Mouse (Mus musculus) Patski (cell line): Measurements from ENCODE around the gene Fbxo17. TPM values are rescaled to one million over a fixed set of nuclear protein-coding genes. Genes with fewer than 3 reads are reported as not detected.

Source experiments
- ATAC-seq: fragments of 100-300 bp; one replicate; pipeline ENCODE4 v1.8.0; 2021
- CTCF ChIA-PET: fragments of 350-600 bp; sonication (Branson Sonifier 250); formaldehyde crosslinking; loops from one replicate; lab custom pipeline; 2022; ENCODE audit warnings: inconsistent platforms; lab: Charles Lee
- POLR2A ChIA-PET: fragments of 350-600 bp; sonication (Branson Sonifier 250); formaldehyde crosslinking; loops from one replicate; lab custom pipeline; 2022; ENCODE audit warnings: antibody characterized with exemption, inconsistent platforms; lab: Charles Lee
- DNase-seq: peaks from one replicate; pipeline ENCODE4 v3.0.0-alpha.2; 2011; ENCODE audit warnings: low read depth, low spot score
- H3K27me3 ChIP-seq: fragments of 371-371 bp; one replicate; pipeline ENCODE4 v1.5.1; 2021
- CTCF ChIP-seq: fragments of 100-300 bp; IDR thresholded peaks from one replicate; pipeline ENCODE4 v1.5.1; 2021
- in situ Hi-C: fragments of 300-500 bp; cut with MboI; formaldehyde crosslinking; loops from 3 replicates; pipeline ENCODE4 v1.11.1; 2018; ENCODE audit warnings: low pct_unique_long_range_greater_than_20kb, mixed read lengths
- polyA plus RNA-seq: library from polyadenylated mRNA; unstranded; gene quantifications from one replicate; pipeline ENCODE4 v1.2.3, GENCODE M21; 2021

The Fbxo17 gene
- polyA plus RNA-seq, 1 experiment from 2014 or later, result 5.9 TPM

GRCm38 (mm10) chr7:28735701-28736100, 19.1 kb downstream of the Fbxo17 start:
- in situ Hi-C loops, result no loop called here
- ChIA-PET CTCF (no interaction called here), POLR2A (no interaction called here)
- no peak for ATAC-seq
- H3K27me3 ChIP-seq, result no peaks in the 10 kb centered on the region
- TF ChIP-seq CTCF, result no peak
- DNase-seq, result no peak

- POLR2A ChIA-PET, result no interaction called here
- CTCF ChIA-PET, result no interaction called here
- in situ Hi-C loops, result no loop called here
These were observed 23.2 kb downstream of the Fbxo17 start for GRCm38 (mm10) chr7:28739829-28740228.

GRCm38 (mm10) chr7:28740949-28741348, 24.3 kb downstream of the Fbxo17 start:
- ChIA-PET POLR2A (no interaction called here), CTCF (no interaction called here)
- ATAC-seq (no peak), DNase-seq (no peak)
- no peaks in the 10 kb centered on the region for H3K27me3 ChIP-seq
- in situ Hi-C loops, result no loop called here
- TF ChIP-seq CTCF, result no peak

More at GRCm38 (mm10) chr7:28739829-28740228, 23.2 kb downstream of the Fbxo17 start:
- DNase-seq, result no peak
- ATAC-seq, result no peak
- no peaks in the 10 kb centered on the region for H3K27me3 ChIP-seq
- no peak for TF ChIP-seq CTCF

- no peak for DNase-seq
- no peaks in the 10 kb centered on the region for H3K27me3 ChIP-seq
- TF ChIP-seq CTCF, result no peak
- in situ Hi-C loops, result no loop called here
- CTCF ChIA-PET, result interaction anchor here (0.7 to 1.6 kb wide), 6 partner anchors 14 to 304 kb away, joined by 3 to 5 read pairs (median 4); partner anchors contain the start of genes Ccer2, Gmfg and Sirt2
- no peak for ATAC-seq
- POLR2A ChIA-PET, result no interaction called here
These were observed 24.7 kb downstream of the Fbxo17 start for GRCm38 (mm10) chr7:28741368-28741708.

GRCm38 (mm10) chr7:28741709-28742438, 25.3 kb downstream of the Fbxo17 start, which contains the start of the genes Mrps12 and Sars2:
Gene Mrps12, minus strand, starts transcription at chr7:28741820.
Gene Sars2, plus strand, starts transcription at chr7:28741992.
- DNase-seq (peak; percentile 89), ATAC-seq (peak; percentile 97)
- in situ Hi-C loops, result no loop called here
- POLR2A ChIA-PET, result no interaction called here
- H3K27me3 ChIP-seq, result no peaks in the 10 kb centered on the region
- CTCF ChIA-PET, result interaction anchor here (0.7 to 1.6 kb wide), 7 partner anchors 14 to 305 kb away, joined by 3 to 5 read pairs (median 3); partner anchors contain the start of genes Ccer2, Fbxo17, Gmfg and Sirt2
- TF ChIP-seq CTCF, result no peak

GRCm38 (mm10) chr7:28749935-28750334, 33.3 kb downstream of the Fbxo17 start:
- DNase-seq, result no peak
- ATAC-seq, result no peak
- in situ Hi-C loops, result no loop called here
- POLR2A ChIA-PET, result no interaction called here
- TF ChIP-seq CTCF, result no peak
- no peaks in the 10 kb centered on the region for H3K27me3 ChIP-seq
- CTCF ChIA-PET, result no interaction called here

GRCm38 (mm10) chr7:28756079-28756478, 39.5 kb downstream of the Fbxo17 start, which contains the start of gene Ccer2:
Gene Ccer2, plus strand, starts transcription at chr7:28756174.
- ATAC-seq, result no peak

GRCm38 (mm10) chr7:28758623-28759022, 42.0 kb downstream of the Fbxo17 start:
- no peaks in the 10 kb centered on the region for H3K27me3 ChIP-seq
- CTCF ChIA-PET, result no interaction called here
- DNase-seq, result no peak
- in situ Hi-C loops, result no loop called here
- ATAC-seq, result no peak
- no peak for TF ChIP-seq CTCF
- POLR2A ChIA-PET, result no interaction called here

More at GRCm38 (mm10) chr7:28756079-28756478, 39.5 kb downstream of the Fbxo17 start, which contains the start of gene Ccer2:
- no peaks in the 10 kb centered on the region for H3K27me3 ChIP-seq
- in situ Hi-C loops, result no loop called here
- no peak for DNase-seq
- ChIA-PET POLR2A (interaction anchor here (0.6 kb wide), 1 partner anchor 9 kb away, joined by 3 read pairs; no protein-coding TSS in a partner anchor), CTCF (interaction anchor here (1.1 kb wide), 1 partner anchor 14 kb away, joined by 3 read pairs; the partner anchor contains the start of genes Mrps12 and Sars2)
- TF ChIP-seq CTCF, result no peak

- POLR2A ChIA-PET, result interaction anchor here (0.7 kb wide), 1 partner anchor 338 kb away, joined by 4 read pairs; no protein-coding TSS in a partner anchor
- CTCF ChIA-PET, result no interaction called here
- ATAC-seq (no peak), DNase-seq (no peak)
- in situ Hi-C loops, result no loop called here
- TF ChIP-seq CTCF, result no peak
- no peaks in the 10 kb centered on the region for H3K27me3 ChIP-seq
These were observed 45.3 kb downstream of the Fbxo17 start for GRCm38 (mm10) chr7:28761907-28762306.

- ChIA-PET CTCF (interaction anchor here (1.0 to 2.0 kb wide), 3 partner anchors 15 to 135 kb away, joined by 3 to 5 read pairs (median 4); partner anchors contain the start of genes Mrps12 and Sars2), POLR2A (interaction anchor here (1.2 kb wide), 1 partner anchor 48 kb away, joined by 3 read pairs; no protein-coding TSS in a partner anchor)
- TF ChIP-seq CTCF, result no peak
- DNase-seq, result no peak
- no peaks in the 10 kb centered on the region for H3K27me3 ChIP-seq
- no peak for ATAC-seq
- in situ Hi-C loops, result no loop called here
These were observed 48.6 kb downstream of the Fbxo17 start for GRCm38 (mm10) chr7:28765211-28765610.
